Mouse (Mus musculus) layer of hippocampus, adult 9-11 months (tissue): Measurements from ENCODE around the gene Krt12.

Experiments used
- DNase-seq: peaks from one replicate; pipeline ENCODE4 v3.0.0; 2022

Krt12 gene

DNA sequence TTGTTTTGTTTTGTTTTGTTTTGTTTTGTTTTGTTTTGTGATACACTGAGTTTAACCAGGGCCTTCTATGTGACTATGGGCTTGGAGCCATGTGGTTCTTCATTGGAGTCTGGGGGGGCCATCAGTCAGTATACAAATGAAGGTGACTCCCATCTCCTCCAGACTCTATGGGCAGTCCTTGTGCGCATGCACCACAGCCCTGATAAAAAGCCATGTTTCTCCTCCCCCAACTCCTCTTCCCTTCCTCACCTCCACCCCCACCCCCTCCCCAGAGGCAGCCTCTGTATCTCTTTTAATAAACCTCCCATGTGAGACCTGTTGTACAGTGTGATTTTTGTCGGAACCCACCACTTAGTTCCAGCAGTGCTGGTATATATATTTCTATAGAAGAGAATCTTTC, 25.4 kb downstream of the Krt12 start:
- DNase-seq = no peak

DNA sequence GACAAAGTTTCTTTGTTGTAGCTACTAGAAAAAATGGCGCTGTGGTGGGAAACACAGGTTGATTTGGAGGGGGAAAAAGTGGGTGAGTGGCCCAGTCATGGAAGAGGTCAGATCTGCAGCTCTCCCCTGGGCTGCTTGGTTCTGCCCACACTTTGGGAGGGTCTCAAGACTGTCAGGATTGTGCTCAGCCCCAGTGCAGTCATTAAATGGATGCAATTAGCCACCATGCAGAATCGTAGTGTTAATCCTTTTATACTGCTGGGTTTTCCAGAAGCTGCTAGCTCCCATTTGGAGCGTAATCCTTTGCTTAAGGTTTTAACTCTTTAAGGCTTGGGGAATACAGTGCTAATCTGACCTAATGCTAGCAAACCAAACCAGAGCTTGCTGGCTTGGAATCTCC, 26.0 kb downstream of the Krt12 start:
- DNase-seq = no peak

DNA sequence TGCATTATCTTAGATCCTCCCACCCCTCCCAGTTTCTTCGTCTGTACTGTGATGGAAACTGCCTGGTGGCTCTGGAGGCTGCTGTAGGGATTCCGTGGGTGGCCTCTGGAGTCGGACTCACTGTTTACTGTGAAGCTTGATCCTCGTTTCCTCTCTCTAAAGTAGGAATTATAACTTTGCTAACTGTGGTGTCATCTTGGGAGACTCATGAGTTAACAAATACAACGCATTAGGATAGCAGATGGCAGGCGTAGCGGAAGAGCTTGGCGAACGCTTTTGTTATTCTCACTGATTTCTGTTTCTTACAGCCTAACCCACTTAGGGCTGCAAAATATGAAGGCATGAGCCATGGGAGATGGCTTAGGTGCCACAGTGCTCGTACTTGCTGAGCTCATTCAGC, 29.6 kb downstream of the Krt12 start:
- DNase-seq = peak; percentile 44

DNA sequence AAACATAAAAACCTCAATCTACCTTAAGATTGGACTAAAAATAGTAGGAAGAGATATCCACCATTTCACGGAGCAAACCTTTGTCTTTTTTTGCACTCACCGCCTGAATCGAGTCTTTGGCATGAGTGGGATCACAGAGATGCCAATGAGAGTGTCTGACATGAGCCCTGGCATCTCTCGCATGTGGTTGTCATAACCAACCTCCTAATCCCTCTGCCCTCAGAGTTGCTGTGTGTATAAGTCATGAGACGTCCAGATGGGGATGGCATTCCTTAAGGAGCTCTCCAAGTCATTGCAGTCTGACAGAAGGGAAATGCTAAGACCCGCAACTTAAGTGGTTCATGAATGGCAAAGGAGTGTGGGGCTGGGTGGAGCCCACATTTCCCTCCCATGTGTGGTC, 30.7 kb downstream of the Krt12 start:
- DNase-seq = no peak

DNA sequence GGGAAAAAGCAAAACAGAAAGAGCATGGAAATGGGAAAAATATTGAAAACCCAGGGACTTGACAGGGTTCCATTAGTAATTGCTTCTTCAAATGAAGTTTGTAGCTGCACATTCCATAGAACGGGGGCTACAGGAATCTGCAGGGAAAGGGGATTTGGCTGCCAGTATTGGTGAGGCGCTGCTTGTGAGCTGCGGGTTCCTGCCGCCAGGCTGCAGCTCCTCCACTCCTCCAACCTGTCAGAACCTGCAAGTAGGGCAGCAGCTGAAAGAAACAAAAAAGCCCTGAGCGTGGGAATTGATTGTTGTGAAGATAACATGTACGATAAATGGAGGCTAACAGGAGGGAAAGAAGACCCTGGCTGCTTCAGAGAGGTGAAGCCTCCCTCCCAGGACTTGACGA, 31.2 kb downstream of the Krt12 start:
- no peak for DNase-seq

DNA sequence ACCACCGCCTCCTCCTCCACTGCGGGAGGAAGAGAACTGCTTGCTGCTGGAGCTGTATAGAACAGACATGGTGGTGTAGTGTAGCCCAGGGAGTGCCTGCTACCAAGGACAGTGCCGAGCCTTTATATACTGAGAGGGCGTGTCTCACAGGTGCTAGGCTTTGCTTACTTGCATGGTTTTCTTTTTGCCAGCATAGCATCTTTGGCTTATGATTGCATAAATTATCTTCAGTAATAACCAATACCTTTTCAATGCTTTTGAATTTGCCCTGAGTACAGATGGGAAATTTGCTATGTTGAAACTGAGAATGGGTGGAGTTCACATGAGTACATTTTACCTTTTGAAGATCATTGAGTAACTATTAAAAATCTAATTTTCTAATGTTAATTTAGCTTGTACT, 32.8 kb downstream of the Krt12 start, which contains the start of gene Krt10:
Krt10 (minus strand) TSS at position 101 of the 400 bp plus-strand sequence.
- DNase-seq = no peak

DNA sequence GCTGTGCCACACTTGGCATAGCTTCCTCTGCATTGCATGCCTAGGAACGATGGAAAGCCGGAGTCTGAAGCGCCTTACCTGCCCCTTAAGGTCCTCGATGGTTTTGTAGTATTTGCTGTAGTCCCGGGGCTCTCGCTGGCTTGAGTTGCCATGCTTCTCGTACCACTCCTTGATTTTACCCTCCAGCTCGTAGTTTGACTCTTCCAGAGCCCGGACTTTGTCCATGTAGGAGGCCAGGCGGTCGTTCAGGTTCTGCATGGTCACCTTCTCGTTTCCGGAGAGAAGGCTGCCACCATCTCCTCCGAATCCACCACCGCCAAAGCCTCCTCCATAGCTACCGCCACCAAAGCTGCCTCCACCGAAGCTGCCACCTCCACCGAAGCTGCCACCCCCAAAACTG, 33.4 kb downstream of the Krt12 start:
- no peak for DNase-seq

DNA sequence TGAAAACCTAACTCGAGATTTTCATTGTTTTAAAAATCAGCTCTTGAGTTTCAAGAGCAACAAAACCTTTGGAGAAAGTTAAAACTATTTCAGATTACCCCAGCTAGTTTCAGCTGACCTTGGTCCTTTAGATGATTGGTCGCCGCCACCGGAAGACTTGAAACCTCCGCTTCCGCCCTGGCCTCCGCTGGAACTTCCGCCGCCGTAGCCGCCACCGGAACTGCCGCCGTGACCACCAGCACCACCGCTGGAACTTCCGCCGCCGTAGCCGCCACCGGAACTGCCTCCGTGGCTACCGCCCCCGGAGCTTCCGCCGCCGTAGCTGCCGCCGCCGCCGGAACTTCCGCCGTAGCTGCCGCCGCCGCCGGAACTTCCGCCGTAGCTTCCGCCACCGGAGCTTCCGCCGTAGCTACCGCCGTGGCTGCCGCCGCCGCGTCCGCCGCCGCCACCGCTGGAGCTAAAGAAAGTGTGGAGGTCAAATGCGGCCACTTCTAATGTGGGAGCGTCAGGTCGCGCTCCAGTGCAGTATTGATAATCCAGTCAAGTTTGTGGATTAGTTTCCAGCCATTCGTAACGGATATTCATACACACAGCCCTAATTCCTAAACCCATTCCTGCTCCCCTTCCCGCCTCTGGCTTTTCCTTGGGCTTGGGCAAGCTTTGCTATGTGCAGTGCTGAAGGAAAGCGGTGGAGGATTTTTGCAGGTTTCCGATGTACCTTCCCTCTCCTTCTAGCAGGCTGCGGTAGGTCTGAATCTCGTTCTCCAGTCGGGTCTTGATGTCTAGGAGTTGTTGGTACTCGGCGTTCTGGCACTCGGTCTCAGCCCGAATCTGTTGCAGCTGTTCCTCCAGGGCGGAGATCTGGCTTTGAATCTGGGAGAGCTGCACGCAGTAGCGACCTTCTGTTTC, 36.0 kb downstream of the Krt12 start:
- DNase-seq = peak; percentile 86

DNA sequence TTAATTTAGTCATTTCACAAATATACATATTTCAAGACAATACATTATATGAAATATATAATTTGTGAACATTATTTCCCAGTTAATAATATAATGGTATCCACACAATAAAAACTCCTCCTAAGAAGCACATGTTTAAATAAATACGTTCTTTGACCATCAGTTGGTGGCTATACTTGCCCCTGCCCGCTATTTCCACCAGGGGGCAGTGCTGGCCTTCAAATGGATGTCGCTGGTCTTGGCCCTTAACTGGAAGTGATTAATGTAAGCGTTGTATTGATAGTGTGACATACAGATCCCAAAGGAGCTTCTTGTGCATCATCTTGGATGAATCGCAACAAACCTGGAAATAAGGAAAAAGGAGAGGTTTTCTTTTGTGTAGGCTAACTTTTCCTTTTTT, 42.5 kb downstream of the Krt12 start:
- peak; percentile 52 for DNase-seq

DNA sequence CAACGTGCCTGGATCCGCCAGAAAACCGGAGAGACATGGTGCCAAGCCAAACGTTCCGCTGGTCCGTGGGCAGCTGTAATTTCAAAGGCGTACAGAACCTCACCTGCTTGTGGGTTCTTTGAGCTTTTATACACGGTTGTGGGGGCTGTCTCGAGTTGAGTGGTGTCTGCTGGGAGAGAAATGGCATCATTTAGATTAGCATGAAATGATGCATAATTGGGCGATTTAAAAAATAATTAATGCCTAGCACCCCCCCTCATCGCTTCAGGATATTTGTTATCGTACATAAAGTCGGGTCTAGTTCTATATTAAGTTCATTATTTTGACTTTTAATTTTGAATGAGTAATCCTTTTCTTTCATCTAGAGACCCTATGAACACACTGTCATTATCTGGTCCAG, 47.3 kb downstream of the Krt12 start, which contains the start of gene Krt28:
Krt28 (minus strand) TSS at position 101 of the 400 bp plus-strand sequence.
- DNase-seq = no peak

DNA sequence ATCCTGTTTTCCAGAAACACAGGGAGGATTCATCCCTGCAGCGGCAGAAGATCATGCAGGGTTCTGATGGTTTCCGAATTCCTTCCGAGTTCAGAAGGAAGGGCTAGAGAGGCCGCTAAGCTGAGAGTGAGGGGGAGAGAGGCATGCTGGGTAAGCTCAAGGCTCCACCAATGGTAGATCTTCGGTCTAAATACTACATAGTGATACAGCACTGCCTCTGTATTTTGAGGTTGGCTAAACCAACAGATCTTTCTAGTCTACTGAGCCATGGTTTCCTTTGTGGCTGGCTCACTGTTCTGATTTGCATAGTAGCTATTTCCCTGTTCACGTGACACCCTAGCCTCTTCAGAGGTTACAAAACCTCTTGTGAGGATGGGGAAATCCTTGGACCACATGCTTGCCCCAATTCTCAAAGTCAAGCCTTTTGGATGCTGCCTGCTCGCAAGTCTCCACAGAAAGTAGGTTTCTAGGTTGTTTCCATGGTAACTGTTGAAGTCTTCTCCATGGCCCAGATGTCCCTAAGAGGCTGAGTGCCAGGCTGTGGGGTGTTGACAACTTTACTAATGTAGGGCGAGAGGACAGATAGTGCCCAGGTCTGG, 52.1 kb downstream of the Krt12 start:
- DNase-seq = peak; percentile 51

DNA sequence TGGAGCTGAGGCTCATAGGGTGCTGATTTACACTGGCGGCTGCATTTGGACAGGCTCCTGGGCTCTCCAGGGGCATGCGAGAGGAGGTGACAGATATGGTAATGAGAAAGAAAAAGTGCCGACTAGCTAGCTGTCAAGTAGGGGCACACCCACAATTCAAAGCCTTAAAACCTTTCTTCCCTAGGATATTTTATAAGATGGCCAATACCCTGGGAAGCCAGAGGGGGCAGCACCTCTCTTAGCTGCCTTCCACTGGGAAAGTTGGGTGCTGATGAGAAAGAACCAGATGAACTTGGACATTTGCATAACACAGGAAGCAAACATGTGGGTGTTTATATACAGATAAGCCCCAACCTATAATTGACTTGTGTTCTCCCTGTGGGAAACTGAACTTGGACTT, 52.8 kb downstream of the Krt12 start:
- no peak for DNase-seq

DNA sequence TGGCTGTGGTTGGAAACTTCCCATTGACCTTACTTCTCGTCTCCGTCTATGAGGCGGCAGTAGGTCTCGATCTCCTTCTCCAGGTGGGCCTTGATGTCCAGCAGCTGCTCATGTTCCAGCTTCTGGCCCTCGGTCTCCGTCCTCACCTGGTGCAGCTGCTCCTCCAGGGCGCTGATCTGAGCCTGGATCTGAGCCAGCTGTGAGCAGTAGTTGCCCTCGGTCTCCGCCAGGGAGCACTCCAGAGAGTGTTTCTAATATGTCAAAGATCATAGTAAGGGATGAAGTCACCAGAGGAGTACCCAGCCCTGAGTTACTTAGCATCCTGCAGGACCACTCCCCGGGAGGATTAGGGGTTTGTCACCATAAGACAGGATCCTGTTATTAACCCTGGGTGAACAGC, 55.3 kb downstream of the Krt12 start:
- no peak for DNase-seq
